Mouse (Mus musculus) megakaryocyte, embryonic 14.5 days (primary cell): ENCODE data around the gene BC107364. TPM values are rescaled to one million over a fixed set of nuclear protein-coding genes. Genes with fewer than 3 reads are reported as not detected.
"Not testable (repeated sequence)": the region's sequence is repeated elsewhere in the genome, so short reads cannot be mapped to it uniquely, and the experiment has no call there.

ENCODE experiments used
- H3K27me3 ChIP-seq: replicated peaks from 2 replicates; pipeline ENCODE3; 2012; ENCODE audit warnings: inconsistent platforms
- H3K36me3 ChIP-seq: replicated peaks from 2 replicates; pipeline ENCODE3; 2012; ENCODE audit warnings: low read length, inconsistent platforms, mixed read lengths
- H3K4me1 ChIP-seq: 2 replicates; pipeline ENCODE4 v1.6.1; 2012; ENCODE audit warnings: inconsistent platforms
- H3K4me3 ChIP-seq: replicated peaks from 2 replicates; pipeline ENCODE3; 2012; ENCODE audit warnings: moderate library complexity, mild to moderate bottlenecking, inconsistent platforms
- H3K9me3 ChIP-seq: 2 replicates; pipeline ENCODE4 v1.6.1; 2012; ENCODE audit warnings: inconsistent platforms
- FLI1 ChIP-seq: IDR thresholded peaks from 2 replicates; pipeline ENCODE4 v1.6.1; 2012; ENCODE audit warnings: low read length, inconsistent platforms, mixed read lengths
- GATA1 ChIP-seq: IDR thresholded peaks from 3 replicates; pipeline ENCODE4 v1.6.1; 2012; ENCODE audit warnings: mixed read lengths, low read length, inconsistent platforms, borderline replicate concordance
- polyA plus RNA-seq: library from polyadenylated mRNA; stranded (reverse); fragments of >175 nt; gene quantifications from 2 replicates; pipeline ENCODE4 v1.2.3, GENCODE M21; 2012; ENCODE audit warnings: low replicate concordance; ENCODE audit not compliant: insufficient read depth

BC107364 gene
- polyA plus RNA-seq, 1 experiment: not detected

DNA sequence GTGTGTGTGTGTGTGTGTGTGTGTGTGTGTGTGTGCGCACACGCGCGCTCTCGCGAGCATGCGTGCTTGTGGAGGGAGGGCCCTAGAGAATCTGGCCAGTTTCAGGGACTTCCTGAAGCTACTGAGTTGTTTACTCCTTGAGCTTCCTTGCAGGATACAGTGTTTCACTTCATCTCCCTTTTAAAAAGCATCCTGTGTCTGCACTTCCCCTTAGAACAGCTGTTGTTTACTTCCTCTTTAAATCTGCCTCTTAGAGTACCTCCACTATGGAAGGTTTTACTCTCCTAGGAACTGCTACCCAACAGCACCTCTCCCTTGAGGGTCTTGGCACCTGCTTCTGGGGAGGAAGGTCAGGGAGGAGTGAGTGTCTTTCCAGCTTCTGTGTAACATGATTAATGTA lies 55.2 kb downstream of the BC107364 start:
- Histone ChIP-seq H3K36me3 (no peaks in the 10 kb centered on the region), H3K4me3 (no peak overlapping the region), H3K9me3 (peaks cover 12% of the 10 kb centered on the region), H3K4me1 (peaks cover 13% of the 10 kb centered on the region), H3K27me3 (peaks cover 67% of the 10 kb centered on the region)
- TF ChIP-seq GATA1 (no peak), FLI1 (no peak)

DNA sequence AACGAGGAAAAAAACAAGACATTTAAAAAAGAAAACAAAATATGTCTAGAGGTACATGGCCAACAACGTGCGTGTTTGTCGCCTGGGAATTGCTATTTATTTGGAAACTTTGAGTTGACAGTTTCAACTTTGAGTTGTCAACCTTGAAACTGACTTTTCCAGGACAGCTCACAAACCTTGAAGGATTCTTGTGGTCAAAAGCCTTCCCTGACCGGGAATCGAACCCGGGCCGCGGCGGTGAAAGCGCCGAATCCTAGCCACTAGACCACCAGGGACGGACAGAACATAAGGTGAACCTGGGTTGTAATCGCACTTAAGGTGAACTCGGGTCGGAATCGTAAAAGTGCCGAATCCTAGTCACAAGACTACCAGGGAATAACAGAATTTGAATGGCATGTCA lies 64.9 kb downstream of the BC107364 start:
- not testable (repeated sequence) for H3K36me3 ChIP-seq, H3K9me3 ChIP-seq, H3K4me1 ChIP-seq, H3K4me3 ChIP-seq
- H3K27me3 ChIP-seq: peaks cover 20% of the 10 kb centered on the region

Other genes starting within 250 kb of the BC107364 start
- 29.8 and 114 TPM in 2 replicates for gene Bola1, start 232.6 kb downstream of the BC107364 start, polyA plus RNA-seq
- not detected in 2 replicates for gene Hist2h2ab, start 232.4 kb downstream of the BC107364 start, polyA plus RNA-seq
- 15.1 and 19.7 TPM in 2 replicates for gene Hist2h2ac, start 231.4 kb downstream of the BC107364 start, polyA plus RNA-seq
- gene Hist2h2be, start 231.2 kb downstream of the BC107364 start, polyA plus RNA-seq: 0.10 TPM in 1 of 2 replicates, not detected in the other
- 50.2 and 139 TPM in 2 replicates for gene Hist2h3c2, start 213.2 kb downstream of the BC107364 start, polyA plus RNA-seq
- gene Hist2h2aa2, start 212.0 kb downstream of the BC107364 start, polyA plus RNA-seq: 947 and 1,036 TPM in 2 replicates
- gene Hist2h2aa1, start 206.8 kb downstream of the BC107364 start, polyA plus RNA-seq: 57.2 and 67.0 TPM in 2 replicates
- not detected in 2 replicates for gene Hist2h3c1, start 205.6 kb downstream of the BC107364 start, polyA plus RNA-seq
- 5.6 and 6.1 TPM in 2 replicates for gene Hist2h4, start 189.0 kb downstream of the BC107364 start, polyA plus RNA-seq
- gene Hist2h3b, start 183.7 kb downstream of the BC107364 start, polyA plus RNA-seq: 84.7 and 122 TPM in 2 replicates
- 1.0 TPM in 1 of 2 replicates, not detected in the other for gene Hist2h2bb, start 182.6 kb downstream of the BC107364 start, polyA plus RNA-seq
- 0.86 and 1.7 TPM in 2 replicates for gene Fcgr1, start 158.3 kb downstream of the BC107364 start, polyA plus RNA-seq
- 21.2 and 30.0 TPM in 2 replicates for gene Hfe2, start 72.9 kb upstream of the BC107364 start, polyA plus RNA-seq
- gene Txnip, start 105.7 kb upstream of the BC107364 start, polyA plus RNA-seq: 4.1 and 22.7 TPM in 2 replicates
- 0.51 TPM in 1 of 2 replicates, not detected in the other for gene Gm16253, start 124.7 kb upstream of the BC107364 start, polyA plus RNA-seq
- gene Polr3gl, start 141.9 kb upstream of the BC107364 start, polyA plus RNA-seq: 4.6 and 15.4 TPM in 2 replicates
- gene Ankrd34a, start 144.3 kb upstream of the BC107364 start, polyA plus RNA-seq: not detected in 2 replicates
- 1.2 TPM in 1 of 2 replicates, not detected in the other for gene Lix1l, start 148.8 kb upstream of the BC107364 start, polyA plus RNA-seq
- gene Rbm8a, start 177.6 kb upstream of the BC107364 start, polyA plus RNA-seq: 14.0 and 112 TPM in 2 replicates
- gene Pex11b, start 183.1 kb upstream of the BC107364 start, polyA plus RNA-seq: 2.2 TPM in 1 of 2 replicates, not detected in the other
- not detected in 2 replicates for gene Gm42957, start 183.2 kb upstream of the BC107364 start, polyA plus RNA-seq
- gene Itga10, start 193.3 kb upstream of the BC107364 start, polyA plus RNA-seq: 0.01 TPM in 1 of 2 replicates, not detected in the other
- gene Ankrd35, start 217.8 kb upstream of the BC107364 start, polyA plus RNA-seq: 9.5 and 30.5 TPM in 2 replicates
- gene Pias3, start 244.1 kb upstream of the BC107364 start, polyA plus RNA-seq: 30.6 and 32.8 TPM in 2 replicates